Mouse (Mus musculus): ENCODE data around the gene Kcnma1.

- no peak for TF ChIP-seq CTCF (IDR thresholded peaks at IDR 0.05; ENCODE audit: extremely low read depth, insufficient read length, insufficient replicate concordance, low read depth, low read length)
- no peak for TF ChIP-seq POLR2A (IDR thresholded peaks at IDR 0.05; ENCODE audit: low read depth, low read length)
These were observed 449.8 kb downstream of the Kcnma1 start for GRCm38 (mm10) chr14:23564474-23564873.
